Mouse (Mus musculus): ENCODE measurements around the gene Rnf144a.

The Rnf144a gene

DNA sequence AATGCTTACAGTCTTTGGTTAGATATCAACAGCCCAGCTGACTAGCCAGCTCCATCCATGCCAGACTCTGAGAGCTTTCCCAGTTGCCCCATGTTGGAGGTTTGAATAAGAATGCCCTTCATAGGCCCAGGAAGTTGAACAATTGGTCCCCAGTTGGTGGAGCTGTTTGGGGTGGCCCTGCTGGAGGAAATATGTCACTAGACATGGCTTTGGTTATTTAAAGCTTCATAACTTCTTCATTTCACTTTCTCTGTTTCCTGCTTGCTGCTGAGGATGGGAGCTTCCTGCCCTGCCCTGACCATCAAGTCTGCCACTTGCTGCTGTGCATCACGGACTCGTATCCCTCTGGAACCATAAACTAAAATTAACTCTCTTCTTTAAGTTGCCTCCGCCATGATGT is 4.6 kb downstream of the Rnf144a start:
- DNase-seq (ENCODE audit: low spot score in 2 of 2), result no peak

DNA sequence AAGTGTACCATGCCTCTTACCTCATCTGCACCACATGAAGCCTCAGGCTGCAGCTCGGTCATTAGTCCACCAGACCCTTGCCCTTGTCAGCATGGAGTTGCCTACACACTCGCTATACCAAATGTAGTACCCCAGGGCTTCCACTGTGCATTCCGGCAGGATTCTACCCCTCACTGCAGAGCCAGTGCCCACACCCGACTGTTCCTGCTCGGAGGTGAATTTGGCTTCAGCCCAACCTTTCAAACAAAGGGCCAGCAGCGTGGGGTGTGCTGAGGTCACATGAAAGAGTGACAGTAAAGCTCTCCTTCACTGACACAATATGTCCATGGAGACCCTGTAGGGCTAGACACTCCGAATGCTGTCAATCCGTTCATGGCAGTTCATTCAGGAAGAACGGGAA is 6.3 kb downstream of the Rnf144a start:
- no peak for DNase-seq (ENCODE audit: low spot score in 2 of 2)

DNA sequence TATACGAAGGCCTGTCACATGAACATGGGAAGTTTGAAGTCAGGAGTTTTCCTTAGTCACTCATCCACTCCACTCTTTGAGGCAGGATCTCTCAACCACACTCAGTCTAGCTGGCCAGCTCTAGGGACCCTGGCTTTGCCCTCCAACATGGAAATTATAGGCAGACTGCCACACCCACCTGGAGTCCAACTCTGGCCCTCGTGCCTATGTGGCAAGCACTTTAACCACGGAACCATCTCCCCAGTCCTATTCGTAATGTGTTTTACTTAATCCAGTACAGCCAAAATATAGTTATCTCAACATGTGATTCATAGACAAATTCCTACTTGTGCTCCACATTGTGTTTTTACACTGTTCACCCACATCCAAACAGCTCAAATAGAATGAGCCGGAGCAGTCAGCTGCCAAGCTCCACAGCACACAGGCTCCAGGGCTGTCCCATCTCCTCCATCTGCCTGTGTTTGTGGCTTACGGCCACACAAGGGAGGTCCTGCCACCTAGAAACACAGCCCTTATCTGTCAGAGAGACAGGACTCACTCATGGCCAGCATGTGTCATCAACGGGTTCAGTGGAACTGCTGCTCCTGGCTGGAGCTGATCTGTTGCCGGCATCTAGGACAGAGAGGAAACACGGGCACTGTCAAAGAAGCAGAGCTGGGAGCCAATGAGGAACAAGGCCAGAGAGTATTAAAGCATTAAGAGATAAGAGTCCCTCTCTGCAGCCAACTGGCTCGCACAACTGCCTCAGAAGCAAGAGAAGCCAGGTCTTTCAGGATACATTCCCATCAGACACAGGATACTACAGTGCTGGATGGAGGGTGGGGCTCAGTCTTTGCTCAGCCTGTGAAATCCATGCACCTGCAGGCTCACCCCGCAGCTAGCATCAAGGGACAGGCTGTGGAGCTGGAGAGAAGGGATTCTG is 10.0 kb downstream of the Rnf144a start:
- DNase-seq (ENCODE audit: low spot score in 2 of 2), result peak in 1 of 2 experiments; percentile 44

DNA sequence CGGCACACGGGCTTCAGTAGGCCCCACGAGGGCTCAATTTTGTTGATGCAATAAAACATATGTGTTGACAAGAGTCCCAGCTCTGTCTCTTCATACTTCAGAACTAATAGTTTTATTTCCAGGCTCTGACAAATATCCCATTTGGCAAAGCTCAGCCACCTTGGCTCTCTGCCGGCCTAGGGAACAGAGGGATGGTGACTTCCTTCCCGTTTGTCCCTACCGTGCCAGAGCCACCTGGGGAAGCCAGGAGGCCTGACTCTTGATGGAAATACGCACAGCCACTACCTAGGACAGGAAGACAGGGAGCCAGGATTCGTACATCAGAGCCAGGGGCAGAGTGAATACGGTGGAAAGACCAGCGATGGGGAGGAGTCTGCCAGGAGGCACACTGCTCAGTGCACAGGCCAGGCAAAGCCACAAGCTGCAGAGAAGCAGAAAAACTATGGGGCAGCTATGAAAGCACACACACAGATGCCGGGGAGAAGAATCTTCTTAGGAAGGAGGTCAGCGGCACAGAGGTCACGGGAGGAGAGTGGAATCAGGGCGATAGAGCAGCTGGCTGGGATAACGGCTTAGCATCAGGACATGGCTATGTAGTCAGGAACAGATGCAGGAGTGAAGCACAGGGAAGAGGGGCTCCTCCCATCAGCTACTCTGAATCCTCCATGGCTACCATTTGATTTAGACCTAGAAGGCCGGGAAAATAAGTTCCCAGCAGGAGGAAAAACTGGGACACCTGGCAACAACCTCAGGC is 11.5 kb downstream of the Rnf144a start:
- DNase-seq (ENCODE audit: low spot score in 2 of 2), result peak in 1 of 2 experiments; percentile 63

DNA sequence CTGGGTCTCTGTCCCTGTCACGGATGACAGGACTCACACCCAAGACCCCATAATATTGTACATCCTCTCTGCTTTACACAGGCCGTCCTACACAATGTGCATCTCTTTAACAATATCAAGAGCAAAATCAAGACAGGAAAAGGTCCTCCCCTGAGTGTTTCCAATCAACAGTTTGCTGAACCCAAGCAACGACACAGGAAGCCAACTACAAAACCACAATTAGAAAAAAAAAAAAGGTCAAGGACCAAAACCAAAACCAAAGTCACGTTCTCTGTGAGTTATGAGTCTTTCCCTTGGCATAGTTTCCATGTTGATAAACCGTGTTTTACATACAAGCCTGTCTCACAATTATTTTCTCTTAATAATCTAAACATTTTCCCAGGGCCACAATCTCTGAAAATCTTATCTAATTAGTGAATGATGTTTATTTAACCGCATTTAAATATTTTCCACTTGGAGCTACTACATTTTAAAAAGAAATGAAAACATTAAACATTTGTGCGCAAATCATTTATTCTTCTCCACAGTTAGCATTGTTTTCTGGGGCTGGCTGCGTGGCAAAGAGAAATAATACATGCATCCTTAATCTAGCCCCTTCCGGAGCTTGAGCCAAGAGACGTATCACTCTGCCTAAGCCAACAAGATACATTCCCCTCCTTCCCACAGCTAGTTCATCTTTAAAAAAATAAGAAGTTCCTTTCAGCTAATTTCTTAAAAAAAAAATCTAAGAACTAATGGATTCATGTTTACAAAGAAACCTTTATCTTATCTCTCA is 13.2 kb downstream of the Rnf144a start:
- no peak for DNase-seq (ENCODE audit: low spot score in 2 of 2)

DNA sequence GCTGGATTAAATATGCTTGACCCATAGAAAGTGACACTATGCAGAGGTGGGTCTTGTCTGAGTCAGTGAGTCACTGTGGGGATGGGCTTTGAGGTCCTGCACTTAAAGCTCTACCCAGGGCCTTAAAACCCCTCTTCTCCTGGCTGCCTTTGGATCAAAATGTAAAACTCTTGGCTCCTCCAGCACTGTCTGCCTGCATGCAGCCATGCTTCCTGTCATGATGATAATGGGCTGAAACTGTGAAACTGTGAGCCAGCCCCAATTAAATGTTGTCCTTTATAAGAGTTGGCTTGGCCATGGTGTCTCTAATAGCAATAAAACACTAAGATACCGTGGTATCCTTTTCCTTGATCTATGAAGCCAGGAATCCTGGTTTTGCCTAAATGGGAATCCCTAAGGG is 13.8 kb downstream of the Rnf144a start:
- no peak for DNase-seq (ENCODE audit: low spot score in 2 of 2)

DNA sequence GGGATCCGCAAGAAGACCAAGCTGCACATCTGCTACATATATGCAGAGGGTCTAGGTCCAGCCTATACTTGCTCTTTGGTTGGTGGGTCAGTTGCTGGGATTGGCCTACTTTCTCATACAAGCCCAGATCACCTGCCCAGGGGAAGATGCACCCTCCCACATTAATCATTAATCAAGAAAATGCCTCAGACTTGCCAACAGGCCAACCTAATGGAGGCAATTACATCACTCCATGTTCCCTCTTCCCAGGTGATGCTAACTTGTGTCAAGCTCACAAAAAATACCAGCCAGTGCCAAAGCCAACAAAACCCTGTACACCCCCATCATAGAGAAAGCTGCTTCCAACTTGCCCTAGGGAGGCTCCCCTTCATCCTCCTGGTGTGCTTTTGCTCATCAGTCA is 14.3 kb downstream of the Rnf144a start:
- no peak for DNase-seq (ENCODE audit: low spot score in 2 of 2)

DNA sequence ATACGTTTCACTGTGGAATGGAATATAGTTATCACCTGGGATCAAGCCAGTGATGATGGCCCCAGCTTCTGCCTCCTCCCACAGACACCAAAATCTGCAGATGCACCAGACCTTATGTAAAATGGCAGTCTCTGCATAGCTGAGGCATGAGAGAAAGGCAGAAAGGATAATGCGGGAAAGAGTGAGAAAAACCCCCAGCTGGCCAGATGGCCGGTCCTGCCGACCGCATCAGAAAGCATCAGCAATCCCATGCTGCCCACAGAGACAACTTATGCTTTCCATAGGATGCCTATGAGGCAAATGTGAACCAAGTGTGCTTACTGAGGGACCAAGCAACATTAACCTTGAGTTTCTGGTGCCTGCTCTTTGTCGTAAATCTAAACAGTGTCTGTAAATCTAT is 15.7 kb downstream of the Rnf144a start:
- DNase-seq (ENCODE audit: low spot score in 2 of 2), result no peak

DNA sequence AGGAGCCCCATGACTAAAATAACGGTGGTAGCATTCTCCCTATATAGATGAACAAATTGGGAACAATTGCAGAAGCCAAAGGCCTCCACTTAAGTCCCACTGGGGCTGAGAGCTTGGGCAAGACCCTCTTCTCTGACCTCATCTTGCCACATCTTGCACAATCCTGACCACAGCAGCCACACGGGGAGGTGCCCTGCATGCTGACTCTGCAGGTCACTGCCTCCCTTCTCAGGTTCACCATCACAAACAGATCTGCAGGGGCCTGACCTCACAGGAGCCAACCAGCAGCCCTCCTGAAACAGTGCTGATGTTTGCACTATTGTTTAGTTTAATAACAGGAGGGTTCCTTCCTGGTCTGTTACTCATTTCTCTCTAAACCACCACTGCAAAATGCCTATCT is 16.5 kb downstream of the Rnf144a start:
- no peak for DNase-seq (ENCODE audit: low spot score in 2 of 2)

DNA sequence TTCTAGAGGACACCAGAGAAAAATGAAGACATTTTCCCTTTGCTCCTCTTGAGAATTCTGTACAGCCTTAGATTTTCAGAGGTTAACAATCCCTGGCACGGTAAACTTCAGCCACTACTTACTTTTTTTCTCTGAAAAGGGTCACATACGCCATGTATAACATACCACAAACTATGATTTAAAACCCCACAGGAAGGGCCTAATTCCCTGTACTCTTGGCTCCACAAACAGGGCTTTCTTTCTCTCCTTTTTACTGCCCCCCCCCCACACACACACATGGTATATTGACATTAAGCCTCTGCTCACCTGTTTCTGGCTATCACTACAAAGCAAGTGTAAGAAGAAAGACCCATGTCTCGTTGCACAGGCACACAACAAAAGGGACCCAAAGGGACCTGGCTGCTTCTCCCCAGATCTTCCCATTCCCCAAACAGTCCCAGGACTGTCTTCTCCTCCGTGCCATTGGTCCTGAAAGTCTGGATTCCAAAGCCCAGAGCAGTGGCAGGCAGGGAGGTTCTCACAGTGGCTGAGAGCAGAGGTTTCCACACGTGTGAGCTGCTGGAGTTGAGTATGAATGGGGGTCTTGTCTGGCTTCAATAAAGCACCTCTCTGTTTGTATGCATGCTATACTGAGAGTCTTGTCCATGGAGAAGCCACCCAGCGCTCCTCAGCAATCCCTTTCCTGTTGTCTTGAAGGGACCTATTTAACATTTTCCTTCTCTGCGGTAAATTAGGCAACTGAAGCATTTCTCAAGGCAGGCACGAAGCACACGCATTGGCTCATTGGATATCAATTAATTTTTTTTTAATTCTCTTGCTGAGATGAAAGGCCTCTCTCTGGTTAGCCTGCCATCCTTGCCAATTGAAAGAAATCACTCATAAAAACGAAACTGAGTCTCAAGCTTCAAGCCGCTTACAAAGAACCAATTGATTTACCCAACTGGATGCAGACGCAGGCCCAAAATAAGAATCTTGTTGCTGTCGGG is 20.3 kb downstream of the Rnf144a start:
- no peak for DNase-seq (ENCODE audit: low spot score in 2 of 2)

DNA sequence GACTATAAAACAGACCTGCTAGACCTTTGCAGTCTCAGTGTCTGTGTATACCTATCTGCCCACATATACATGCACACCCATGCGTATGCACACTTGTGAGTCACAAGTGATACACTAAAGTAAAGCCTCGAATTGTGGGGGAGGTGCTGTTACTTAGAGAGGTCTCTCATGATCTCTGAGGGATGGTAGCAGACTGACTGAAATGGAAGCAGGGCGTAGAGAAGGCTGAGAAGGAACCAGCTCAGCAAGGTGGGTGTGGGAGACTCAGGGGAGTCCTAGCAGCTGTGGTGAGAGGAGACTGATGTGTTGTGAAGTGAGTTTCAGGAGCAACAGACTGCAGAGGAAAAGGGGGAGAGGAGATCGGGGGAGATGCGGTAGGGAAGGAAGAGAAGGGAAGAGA is 21.8 kb downstream of the Rnf144a start:
- no peak for DNase-seq (ENCODE audit: low spot score in 2 of 2)

DNA sequence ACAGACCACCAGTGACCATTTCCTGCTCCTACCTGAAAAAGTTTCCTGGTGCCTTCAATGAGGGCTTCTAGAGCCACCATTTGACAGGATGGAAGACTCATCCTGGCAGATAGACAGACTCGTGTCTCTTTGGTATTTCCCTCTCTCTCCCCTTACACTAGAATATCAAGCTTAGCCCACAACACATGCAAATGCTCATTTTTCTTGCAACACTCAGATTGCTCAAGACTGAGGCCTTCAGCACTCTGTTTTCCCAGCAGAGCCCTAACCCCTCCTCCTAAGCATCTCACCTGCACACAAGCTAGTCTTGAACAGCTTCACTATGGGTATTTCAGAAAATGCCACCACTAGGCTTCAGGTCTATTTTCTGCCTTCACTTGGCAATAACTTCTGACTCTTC is 23.9 kb downstream of the Rnf144a start:
- DNase-seq (ENCODE audit: low spot score in 2 of 2), result no peak

DNA sequence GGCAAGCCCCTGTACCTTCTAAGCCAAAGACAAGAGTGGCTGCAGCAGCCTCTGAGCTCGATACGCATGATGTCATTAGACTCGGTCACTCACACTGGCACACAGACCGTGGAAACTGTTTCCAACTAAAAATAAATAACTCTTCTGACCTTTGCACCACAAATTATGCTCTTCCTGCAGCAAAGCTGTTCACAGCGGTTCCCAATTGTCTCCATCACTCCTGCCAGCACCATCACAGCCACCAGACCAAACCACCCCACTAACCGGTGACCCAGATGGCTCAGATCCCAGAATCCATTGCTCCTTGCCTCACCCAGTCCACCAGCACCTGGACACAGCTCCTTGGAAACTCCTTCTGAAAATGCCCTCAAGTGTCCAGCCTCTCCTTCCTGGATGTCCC is 27.5 kb downstream of the Rnf144a start:
- no peak for DNase-seq (ENCODE audit: low spot score in 2 of 2)

DNA sequence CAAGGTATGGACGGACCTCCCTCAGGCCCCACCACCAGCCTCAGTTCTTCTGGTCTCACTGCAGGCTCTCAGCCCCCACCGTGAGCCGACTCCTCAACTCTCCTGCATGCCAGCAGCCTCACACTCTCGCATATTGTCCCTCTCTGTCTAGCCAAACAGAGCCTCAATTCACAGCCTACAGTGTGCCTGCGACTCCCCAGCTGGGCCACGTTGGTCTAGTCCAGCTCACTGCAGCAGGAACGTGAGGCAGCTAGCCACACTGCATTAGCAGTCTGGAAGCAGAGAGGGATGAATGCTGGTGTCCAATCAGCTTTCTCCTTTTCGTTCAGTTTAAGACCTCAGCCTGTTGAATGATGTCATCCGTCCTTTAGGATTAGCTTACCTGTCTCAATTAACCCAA is 28.1 kb downstream of the Rnf144a start:
- DNase-seq (ENCODE audit: low spot score in 2 of 2), result no peak

DNA sequence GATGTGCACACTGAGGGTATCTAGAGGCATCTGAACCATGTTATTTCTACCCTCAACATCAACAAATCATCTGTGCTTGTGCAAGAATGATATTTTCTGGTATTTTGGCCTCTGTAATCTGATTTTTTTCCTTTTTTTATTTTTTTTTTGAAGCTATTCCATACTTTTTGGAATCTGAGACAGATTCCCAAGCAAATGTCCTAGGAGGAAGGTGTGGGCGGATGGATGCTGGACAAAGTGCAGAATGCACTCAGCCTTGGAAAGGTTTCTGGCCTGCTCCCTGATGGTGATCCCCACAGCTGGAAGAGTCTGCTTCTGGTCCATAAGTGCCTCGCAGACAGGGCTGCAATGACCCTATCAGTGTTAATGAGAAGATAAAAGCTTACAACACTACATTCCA is 28.9 kb downstream of the Rnf144a start:
- peak in 1 of 2 experiments; percentile 41 for DNase-seq (ENCODE audit: low spot score in 2 of 2)

DNA sequence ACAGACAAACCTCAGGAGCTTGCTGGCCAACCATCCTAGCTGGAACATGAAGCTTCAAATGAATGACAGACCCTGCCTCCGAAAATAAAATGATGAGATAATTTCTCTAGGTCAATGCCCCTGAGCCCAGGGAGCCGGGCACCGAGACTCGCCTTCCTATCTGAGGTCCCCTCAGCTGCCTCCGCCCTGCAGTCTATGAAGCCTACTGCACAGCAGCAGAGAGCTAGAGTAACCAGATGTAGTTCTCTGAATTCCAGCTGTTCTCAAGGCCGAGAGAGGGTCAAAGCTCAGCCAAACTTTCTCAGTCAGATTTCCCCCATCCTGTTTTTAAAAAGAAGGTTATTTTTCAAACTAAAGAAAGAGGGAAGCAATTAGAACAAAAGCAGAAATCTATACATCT is 29.3 kb downstream of the Rnf144a start:
- peak in 1 of 2 experiments; percentile 27 for DNase-seq (ENCODE audit: low spot score in 2 of 2)

DNA sequence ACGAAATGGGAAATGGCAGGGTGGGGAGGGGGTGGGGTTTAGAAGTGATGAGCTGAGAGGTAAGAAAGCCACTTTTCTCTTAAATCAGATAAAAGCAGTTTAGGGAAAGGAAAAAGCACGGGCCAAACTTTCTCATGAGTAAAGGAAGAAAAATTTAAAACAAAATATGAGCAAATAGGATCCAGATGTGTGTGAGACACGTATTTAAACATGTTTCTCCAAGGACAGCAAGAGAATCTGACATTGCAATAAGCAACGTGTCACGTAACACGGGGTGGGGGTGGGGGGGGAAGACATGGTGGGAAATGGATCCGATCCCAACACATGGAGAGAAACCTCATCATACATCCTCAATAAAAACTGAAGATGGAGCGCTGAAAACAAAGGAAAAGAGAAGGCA is 33.3 kb downstream of the Rnf144a start:
- DNase-seq (ENCODE audit: low spot score in 2 of 2), result no peak

DNA sequence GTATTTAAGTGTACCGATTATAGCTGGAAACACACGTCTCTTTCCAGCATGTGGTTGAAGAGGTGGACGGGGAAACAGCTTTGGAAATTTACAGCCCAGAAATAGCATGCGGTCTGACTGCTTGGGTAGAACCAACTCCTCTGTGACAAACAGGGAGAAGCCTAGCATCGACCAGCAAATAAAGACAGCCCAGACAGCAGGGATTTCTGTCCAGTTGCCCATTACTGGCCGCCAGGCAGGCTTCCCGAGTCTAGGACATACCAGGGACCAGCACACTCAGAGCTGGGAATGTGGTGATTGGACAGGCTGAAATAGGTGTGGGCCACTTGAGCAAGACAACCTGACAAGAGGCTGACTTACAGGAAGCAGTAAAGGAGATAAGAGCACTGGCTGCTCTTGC is 35.3 kb downstream of the Rnf144a start:
- no peak for DNase-seq (ENCODE audit: low spot score in 2 of 2)

DNA sequence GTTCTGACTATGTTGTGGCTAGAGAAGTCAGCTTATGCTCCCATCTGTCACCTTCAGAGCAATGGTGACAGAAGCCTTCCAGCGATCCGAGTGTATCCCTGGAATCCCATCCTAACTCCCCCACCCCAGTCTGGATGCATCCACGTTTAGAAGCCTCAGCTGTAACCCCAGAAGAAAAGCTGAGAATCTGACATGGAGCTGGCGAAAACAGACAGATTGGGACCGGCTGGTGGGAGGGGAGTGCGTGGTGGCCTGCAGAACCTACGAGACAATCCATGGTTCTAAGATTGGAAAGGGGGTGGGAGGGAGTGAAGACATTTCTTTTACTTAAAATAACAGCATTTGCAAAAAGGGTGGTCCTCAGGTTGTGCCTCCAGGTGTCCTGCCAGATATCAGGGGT is 37.4 kb downstream of the Rnf144a start:
- DNase-seq (ENCODE audit: low spot score in 2 of 2), result no peak

DNA sequence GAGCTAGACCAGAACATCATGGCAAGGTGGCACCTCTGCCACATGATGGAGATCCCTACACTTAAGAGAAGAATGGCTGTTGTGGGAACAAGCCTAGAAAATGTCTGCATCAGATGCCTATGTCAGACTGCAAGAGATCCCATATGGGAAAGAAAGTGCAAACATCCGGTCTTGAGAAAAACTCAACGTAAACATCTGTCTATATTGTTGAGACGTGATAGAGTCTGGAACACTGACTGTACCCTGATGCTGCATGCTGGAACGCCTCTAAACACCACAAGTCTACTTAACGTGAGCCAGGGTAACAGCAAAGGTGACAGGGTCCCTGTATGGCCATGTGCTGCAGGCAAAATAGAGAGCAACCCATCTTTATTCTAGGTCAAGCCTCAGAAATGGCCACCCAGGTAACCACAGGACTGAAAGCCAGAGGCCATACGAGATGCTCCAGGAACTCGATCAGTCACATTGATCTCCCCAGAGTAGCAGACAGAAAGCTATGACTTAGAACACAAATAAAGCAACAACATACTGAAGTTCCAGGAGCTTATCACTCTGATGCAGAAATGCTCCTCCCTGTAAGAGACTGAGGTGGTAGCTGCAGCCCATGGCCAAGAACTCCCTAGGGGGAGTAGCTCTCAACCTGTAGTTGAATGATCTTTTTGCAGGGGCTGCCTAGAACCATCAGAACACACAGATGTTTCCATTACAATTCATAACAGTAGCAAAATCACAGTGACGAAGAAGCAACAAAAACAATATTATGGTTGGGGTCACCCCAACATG is 38.3 kb downstream of the Rnf144a start:
- DNase-seq (ENCODE audit: low spot score in 2 of 2), result no peak
